Mouse (Mus musculus): ENCODE measurements around the gene Myo18a.
A peak's percentile ranks its signal among the peaks of the same experiment; 100 is the strongest.

The Myo18a gene

GRCm38 (mm10) chr11:77840523-77841245 lies 77.6 kb downstream of the Myo18a start:
- no peak for DNase-seq

- DNase-seq: no peak
These were observed 80.2 kb downstream of the Myo18a start for GRCm38 (mm10) chr11:77843068-77843905.

GRCm38 (mm10) chr11:77843906-77844200 lies 80.8 kb downstream of the Myo18a start:
- peak; percentile 18 for DNase-seq

GRCm38 (mm10) chr11:77847599-77848128 lies 84.6 kb downstream of the Myo18a start:
- DNase-seq: no peak

GRCm38 (mm10) chr11:77848131-77848530 lies 85.1 kb downstream of the Myo18a start:
- DNase-seq: peak; percentile 54

GRCm38 (mm10) chr11:77849151-77849550 lies 86.1 kb downstream of the Myo18a start:
- DNase-seq: no peak

- DNase-seq: peak; percentile 70
These were observed 87.6 kb downstream of the Myo18a start for GRCm38 (mm10) chr11:77850401-77851244.

GRCm38 (mm10) chr11:77851483-77852010 lies 88.5 kb downstream of the Myo18a start:
- DNase-seq: no peak

GRCm38 (mm10) chr11:77852195-77852594 lies 89.1 kb downstream of the Myo18a start:
- peak; percentile 73 for DNase-seq

GRCm38 (mm10) chr11:77852941-77853668 lies 90.1 kb downstream of the Myo18a start:
- no peak for DNase-seq

- no peak for DNase-seq
These were observed 91.6 kb downstream of the Myo18a start for GRCm38 (mm10) chr11:77854641-77855040.

- DNase-seq: peak; percentile 89
These were observed 92.3 kb downstream of the Myo18a start for GRCm38 (mm10) chr11:77855396-77855795.

- DNase-seq: no peak
These were observed 94.0 kb downstream of the Myo18a start for GRCm38 (mm10) chr11:77857089-77857488.

- DNase-seq: no peak
These were observed 95.5 kb downstream of the Myo18a start for GRCm38 (mm10) chr11:77858589-77858988.

- no peak for DNase-seq
These were observed 97.9 kb downstream of the Myo18a start for GRCm38 (mm10) chr11:77860947-77861346.

GRCm38 (mm10) chr11:77862887-77863286 lies 99.8 kb downstream of the Myo18a start:
- no peak for DNase-seq

GRCm38 (mm10) chr11:77864771-77865170 lies 101.7 kb downstream of the Myo18a start:
- no peak for DNase-seq

- DNase-seq: peak; percentile 95
These were observed 104.5 kb downstream of the Myo18a start for GRCm38 (mm10) chr11:77867419-77868083.

GRCm38 (mm10) chr11:77871436-77871835 lies 108.4 kb downstream of the Myo18a start:
- DNase-seq: peak; percentile 83

- DNase-seq: peak; percentile 84
These were observed 109.2 kb downstream of the Myo18a start for GRCm38 (mm10) chr11:77872236-77872635.

GRCm38 (mm10) chr11:77872685-77873084 lies 109.6 kb downstream of the Myo18a start:
- no peak for DNase-seq

All from retina, postnatal 1 day (tissue).